In genomic region chr10:75973846-75974245, GRCm38 (mm10) we compare ENCODE assay signal across 26 mouse cellular contexts. TPM values are rescaled to one million over a fixed set of nuclear protein-coding genes. Genes with fewer than 3 reads are reported as not detected.
DNase-seq lines count a peak whose midpoint lies in the region; ATAC-seq lines count a peak whose summit lies in the region.
"Had no signal": no experiment of that assay in that cellular context is flagged by ENCODE, and none has a peak within 500 bp of the region (broad histone marks: within the 10 kb centered on the region; RNA-seq: fewer than 3 reads in every experiment).

No protein-coding gene starts in this region.

- no peaks in the 10 kb centered on the region for H3K4me1 ChIP-seq in megakaryocyte, embryonic 14.5 days
- H3K4me1 ChIP-seq in midbrain, embryonic 11.5 days (ENCODE audit: control insufficient read depth, insufficient read depth, low read length): no peaks in the 10 kb centered on the region
- H3K4me1 ChIP-seq in midbrain, embryonic 14.5 days (ENCODE audit: control insufficient read depth, insufficient read depth, low read length): no peaks in the 10 kb centered on the region

- H3K27me3 ChIP-seq in megakaryocyte, embryonic 14.5 days (replicated peaks): peaks cover 10% of the 10 kb centered on the region
- H3K27me3 ChIP-seq in midbrain, embryonic 11.5 days (ENCODE audit: control insufficient read depth, insufficient read depth, low read length): no peaks in the 10 kb centered on the region
- no peaks in the 10 kb centered on the region for H3K27me3 ChIP-seq in midbrain, embryonic 14.5 days (ENCODE audit: control insufficient read depth, insufficient read depth, low read length)
- H3K27me3 ChIP-seq: CH12.LX, Patski had no signal

- no peak overlapping the region for H3K27ac ChIP-seq in midbrain, embryonic 11.5 days (ENCODE audit: low read depth, low read length)
- H3K27ac ChIP-seq in midbrain, embryonic 14.5 days (replicated peaks; ENCODE audit: low read depth, low read length): no peak overlapping the region

- ATAC-seq in megakaryocyte, adult 5-6 weeks (ENCODE audit: poor library complexity, severe bottlenecking): no peak
- no peak for ATAC-seq in midbrain, embryonic 11.5 days (ENCODE audit: low FRiP score)
- no peak for ATAC-seq in midbrain, embryonic 14.5 days (ENCODE audit: low FRiP score, low TSS enrichment)
- ATAC-seq: activated CD4-positive, CD25-positive, alpha-beta regulatory T cell, adult 4 months; CD4-positive, CD25-positive, alpha-beta regulatory T cell, adult 4 months; Patski had no signal

- no peaks in the 10 kb centered on the region for H3K36me3 ChIP-seq in megakaryocyte, embryonic 14.5 days (replicated peaks; ENCODE audit: low read length)
- H3K36me3 ChIP-seq in midbrain, embryonic 11.5 days (ENCODE audit: control insufficient read depth, insufficient read depth, low read length): no peaks in the 10 kb centered on the region
- no peaks in the 10 kb centered on the region for H3K36me3 ChIP-seq in midbrain, embryonic 14.5 days (ENCODE audit: control insufficient read depth, insufficient read depth, low read length)
- H3K36me3 ChIP-seq: G1E had no signal

- peak overlapping the region; percentile 46 for H3K4me3 ChIP-seq in megakaryocyte, embryonic 14.5 days (replicated peaks)
- H3K4me3 ChIP-seq in midbrain, embryonic 11.5 days (ENCODE audit: low read depth, low read length): no peak overlapping the region
- no peak overlapping the region for H3K4me3 ChIP-seq in midbrain, embryonic 14.5 days (replicated peaks; ENCODE audit: low read depth, low read length)

- peak; percentile 84 for DNase-seq in heart, adult 11 months
- DNase-seq in heart, adult 9 months (ENCODE audit: low spot score in 2 of 2): no peak
- peak; percentile 72 for DNase-seq in midbrain, embryonic 11.5 days (ENCODE audit: low spot score, missing footprints)
- DNase-seq in midbrain, embryonic 14.5 days: no peak
- DNase-seq in testis, postnatal 10 days (ENCODE audit: low spot score): peak; percentile 41
- DNase-seq in testis, postnatal 14 days (ENCODE audit: low spot score): no peak
- DNase-seq: adrenal gland, adult 2 months; adrenal gland, adult 8-10 months; adrenal gland, postnatal 10 days; adrenal gland, postnatal 14 days; adrenal gland, postnatal 25 days; adrenal gland, postnatal 36 days; B cell, adult 2 months; cerebellum, adult 11 months; cerebellum, adult 11-12 months had no signal

- peaks cover 34% of the 10 kb centered on the region for H3K9me3 ChIP-seq in megakaryocyte, embryonic 14.5 days
- H3K9me3 ChIP-seq in midbrain, embryonic 11.5 days (ENCODE audit: control insufficient read depth, low read length): no peaks in the 10 kb centered on the region
- no peaks in the 10 kb centered on the region for H3K9me3 ChIP-seq in midbrain, embryonic 14.5 days (ENCODE audit: control insufficient read depth, low read length)

- no peak overlapping the region for H3K9ac ChIP-seq in midbrain, embryonic 11.5 days (ENCODE audit: low read length)
- H3K9ac ChIP-seq in midbrain, embryonic 14.5 days (replicated peaks; ENCODE audit: low read length): no peak overlapping the region

- no peak overlapping the region for H3K4me2 ChIP-seq in midbrain, embryonic 11.5 days
- H3K4me2 ChIP-seq in midbrain, embryonic 14.5 days (ENCODE audit: low read length): no peak overlapping the region

- WGBS in midbrain, embryonic 11.5 days: 87% methylated on average over 10 of the region's 10 CpGs
- WGBS in midbrain, embryonic 14.5 days: 94% methylated on average over 10 of the region's 10 CpGs

RNA-seq across cellular contexts. Expression of gene Gm5134, which starts 19.5 kb away (rescaled TPM):
- polyA plus RNA-seq in megakaryocyte, embryonic 14.5 days (2012; ENCODE audit: insufficient read depth, low replicate concordance): not detected in 2 replicates
- total RNA-seq in megakaryocyte, adult 5-6 weeks (2015): 0.47 TPM in 1 of 2 replicates, not detected in the other
- total RNA-seq in megakaryocyte, adult 5-6 weeks (2017): 0.11 TPM in 1 of 2 replicates, not detected in the other
- polyA plus RNA-seq in midbrain, embryonic 11.5 days (2014; fragmentation: Nextera tagmentation; extraction: Ambion mirVana): 0.06 and 0.11 TPM in 2 replicates
- not detected in 2 replicates for polyA plus RNA-seq in midbrain, embryonic 14.5 days (2014; fragmentation: Nextera tagmentation; extraction: Ambion mirVana)
- total RNA-seq: adrenal gland, adult 18-20 months; adrenal gland, adult 2 months; adrenal gland, adult 8-10 months; adrenal gland, postnatal 10 days; adrenal gland, postnatal 14 days; adrenal gland, postnatal 25 days; adrenal gland, postnatal 36 days; G1E; MEL had no signal
- polyA plus RNA-seq: C2C12, G1E, Patski had no signal

RNA-seq across cellular contexts. Expression of gene Vpreb3, which starts 31.0 kb away (rescaled TPM):
- not detected in 2 replicates for polyA plus RNA-seq in megakaryocyte, embryonic 14.5 days (2012; ENCODE audit: insufficient read depth, low replicate concordance)
- 0.48 TPM in 1 of 2 replicates, not detected in the other for total RNA-seq in megakaryocyte, adult 5-6 weeks (2015)
- total RNA-seq in megakaryocyte, adult 5-6 weeks (2017): not detected in 2 replicates
- 0.47 and 0.70 TPM in 2 replicates for polyA plus RNA-seq in midbrain, embryonic 11.5 days (2014; fragmentation: Nextera tagmentation; extraction: Ambion mirVana)
- polyA plus RNA-seq in midbrain, embryonic 14.5 days (2014; fragmentation: Nextera tagmentation; extraction: Ambion mirVana): not detected in 2 replicates
- total RNA-seq: adrenal gland, adult 18-20 months; adrenal gland, adult 2 months; adrenal gland, postnatal 25 days; adrenal gland, postnatal 36 days; G1E had no signal
- polyA plus RNA-seq: brain, embryonic 14.5 days; G1E; Patski had no signal

RNA-seq across cellular contexts. Expression of gene Gm867, which starts 33.4 kb away (rescaled TPM):
- polyA plus RNA-seq in megakaryocyte, embryonic 14.5 days (2012; ENCODE audit: insufficient read depth, low replicate concordance): not detected in 2 replicates
- total RNA-seq in megakaryocyte, adult 5-6 weeks (2015): 0.48 and 0.83 TPM in 2 replicates
- total RNA-seq in megakaryocyte, adult 5-6 weeks (2017): 0.16 TPM in 1 of 2 replicates, not detected in the other
- polyA plus RNA-seq in midbrain, embryonic 11.5 days (2014; fragmentation: Nextera tagmentation; extraction: Ambion mirVana): 0.48 and 1.5 TPM in 2 replicates
- polyA plus RNA-seq in midbrain, embryonic 14.5 days (2014; fragmentation: Nextera tagmentation; extraction: Ambion mirVana): 0.22 and 0.53 TPM in 2 replicates
- polyA plus RNA-seq: activated CD4-positive, CD25-positive, alpha-beta regulatory T cell, adult 4 months; G1E had no signal

RNA-seq across cellular contexts. Expression of gene Mmp11, which starts 37.5 kb away (rescaled TPM):
- polyA plus RNA-seq in megakaryocyte, embryonic 14.5 days (2012; ENCODE audit: insufficient read depth, low replicate concordance): 0.19 TPM in 1 of 2 replicates, not detected in the other
- total RNA-seq in megakaryocyte, adult 5-6 weeks (2015): not detected in 2 replicates
- total RNA-seq in megakaryocyte, adult 5-6 weeks (2017): not detected in 2 replicates
- polyA plus RNA-seq in midbrain, embryonic 11.5 days (2014; fragmentation: Nextera tagmentation; extraction: Ambion mirVana): 33.6 and 34.6 TPM in 2 replicates
- polyA plus RNA-seq in midbrain, embryonic 14.5 days (2014; fragmentation: Nextera tagmentation; extraction: Ambion mirVana): 13.3 and 16.5 TPM in 2 replicates
- polyA plus RNA-seq: G1E had no signal

RNA-seq across cellular contexts. Expression of gene Chchd10, which starts 40.9 kb away (rescaled TPM):
- 113 and 164 TPM in 2 replicates for polyA plus RNA-seq in megakaryocyte, embryonic 14.5 days (2012; ENCODE audit: insufficient read depth, low replicate concordance)
- total RNA-seq in megakaryocyte, adult 5-6 weeks (2015): 7.1 and 9.3 TPM in 2 replicates
- total RNA-seq in megakaryocyte, adult 5-6 weeks (2017): 8.1 and 15.7 TPM in 2 replicates
- polyA plus RNA-seq in midbrain, embryonic 11.5 days (2014; fragmentation: Nextera tagmentation; extraction: Ambion mirVana): 5.5 and 6.4 TPM in 2 replicates
- polyA plus RNA-seq in midbrain, embryonic 14.5 days (2014; fragmentation: Nextera tagmentation; extraction: Ambion mirVana): 44.2 and 76.8 TPM in 2 replicates

Comparison
In these comparisons a context has a peak if more than half of its experiments do, and no peak if none do; other contexts are left out.
1. DNase-seq: peak in heart, adult 11 months (single experiment), midbrain, embryonic 11.5 days (single experiment) and testis, postnatal 10 days (single experiment); none in heart, adult 9 months (0 of 2), midbrain, embryonic 14.5 days (single experiment) and testis, postnatal 14 days (single experiment).